Mouse (Mus musculus): ENCODE data around the gene Arpc3. TPM values are rescaled to one million over a fixed set of nuclear protein-coding genes. Genes with fewer than 3 reads are reported as not detected.

Arpc3 gene
- 100 to 1,000 TPM; 394 to 533 TPM for polyA plus RNA-seq (2017; shearing (Covaris generic))

DNA sequence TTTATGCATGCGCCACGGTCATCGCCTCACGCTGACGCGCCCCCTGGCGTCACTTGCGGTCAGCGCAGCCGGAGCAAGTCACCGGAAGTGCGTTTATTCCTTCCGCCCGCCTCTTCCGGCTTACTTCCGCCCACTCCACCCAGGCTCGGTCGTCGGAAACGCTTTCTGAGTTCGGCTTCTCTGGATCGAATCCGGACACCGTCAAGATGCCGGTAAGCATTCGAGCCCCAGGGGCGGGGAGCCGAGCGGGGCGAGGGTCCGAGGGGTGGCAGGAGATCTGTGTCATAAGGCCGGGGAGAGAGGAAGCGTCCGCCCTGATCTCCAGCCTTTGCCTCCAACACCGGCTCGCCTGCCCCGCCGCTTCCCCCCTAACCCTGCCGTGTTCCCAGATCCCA is at the start of gene Arpc3:
Gene Arpc3, plus strand, starts transcription at position 93 of the 395 bp plus-strand sequence.
- peak; percentile 90 for ATAC-seq

- ATAC-seq, result no peak
Measured at GRCm38 (mm10) chr5:122342874-122343273, 48.8 kb upstream of the Arpc3 start.

DNA sequence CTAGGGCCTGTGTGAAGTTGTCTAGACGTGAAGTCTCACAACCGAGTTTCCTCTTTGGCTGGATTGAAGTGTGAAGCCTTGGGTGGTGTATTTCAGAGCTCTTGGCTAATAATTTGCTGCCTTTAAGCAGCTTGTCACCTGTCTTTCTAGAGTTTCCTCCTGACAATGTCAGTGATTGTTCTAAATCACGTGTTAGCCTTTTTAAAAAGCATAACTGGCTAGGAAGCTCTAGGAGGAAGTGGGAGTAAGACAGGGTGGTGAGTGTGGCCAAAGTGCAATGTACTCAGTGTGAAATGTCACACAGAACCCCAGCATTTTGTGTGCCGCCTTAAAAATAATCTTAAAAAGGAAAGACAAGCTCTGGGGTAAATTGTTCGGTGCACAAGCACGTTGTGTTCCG is 47.9 kb upstream of the Arpc3 start:
- no peak for ATAC-seq

DNA sequence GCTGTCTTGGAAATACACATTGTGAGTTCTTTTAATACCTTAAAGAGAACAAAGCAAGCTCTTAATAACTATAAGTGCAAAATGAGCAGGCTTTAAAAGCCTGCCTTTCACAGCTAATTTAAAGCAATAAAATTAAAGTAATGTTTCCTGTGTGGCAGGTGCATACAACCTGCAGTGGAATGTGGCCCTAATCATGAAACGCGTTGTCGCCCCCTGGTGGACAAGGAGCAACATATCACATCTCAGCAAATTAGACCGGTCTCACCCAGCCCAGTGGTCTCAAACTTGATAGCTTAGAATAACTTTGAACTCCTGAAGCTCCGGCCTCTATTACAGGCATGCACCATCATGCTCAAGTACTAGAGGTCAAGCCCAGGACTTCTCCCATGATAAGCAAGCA is 47.4 kb upstream of the Arpc3 start:
- ATAC-seq, result peak; percentile 80

DNA sequence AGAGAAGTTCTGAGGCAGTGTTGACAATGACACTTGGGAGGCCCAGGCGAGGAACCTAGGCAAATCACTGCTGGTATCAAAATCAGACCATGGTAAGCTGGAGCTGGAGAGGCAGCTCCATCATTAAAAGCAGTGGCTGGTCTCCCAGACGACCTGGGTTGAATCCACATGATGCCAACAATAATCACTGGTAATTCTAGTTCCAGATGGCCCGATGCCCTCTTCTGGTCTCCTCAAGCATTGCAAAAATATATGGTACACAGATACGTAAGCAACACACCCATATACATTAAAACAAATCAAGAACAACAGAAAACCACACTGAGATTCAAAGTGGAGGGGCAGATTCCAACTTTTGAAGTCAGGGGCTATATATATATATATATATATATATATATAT is 45.9 kb upstream of the Arpc3 start:
- ATAC-seq, result no peak

GRCm38 (mm10) chr5:122353807-122354491 is 37.7 kb upstream of the Arpc3 start, which contains the start of the genes Rad9b and Vps29:
Gene Rad9b, minus strand, starts transcription at chr5:122354233.
Gene Vps29, plus strand, starts transcription at chr5:122354369.
- ATAC-seq, result peak; percentile 96

DNA sequence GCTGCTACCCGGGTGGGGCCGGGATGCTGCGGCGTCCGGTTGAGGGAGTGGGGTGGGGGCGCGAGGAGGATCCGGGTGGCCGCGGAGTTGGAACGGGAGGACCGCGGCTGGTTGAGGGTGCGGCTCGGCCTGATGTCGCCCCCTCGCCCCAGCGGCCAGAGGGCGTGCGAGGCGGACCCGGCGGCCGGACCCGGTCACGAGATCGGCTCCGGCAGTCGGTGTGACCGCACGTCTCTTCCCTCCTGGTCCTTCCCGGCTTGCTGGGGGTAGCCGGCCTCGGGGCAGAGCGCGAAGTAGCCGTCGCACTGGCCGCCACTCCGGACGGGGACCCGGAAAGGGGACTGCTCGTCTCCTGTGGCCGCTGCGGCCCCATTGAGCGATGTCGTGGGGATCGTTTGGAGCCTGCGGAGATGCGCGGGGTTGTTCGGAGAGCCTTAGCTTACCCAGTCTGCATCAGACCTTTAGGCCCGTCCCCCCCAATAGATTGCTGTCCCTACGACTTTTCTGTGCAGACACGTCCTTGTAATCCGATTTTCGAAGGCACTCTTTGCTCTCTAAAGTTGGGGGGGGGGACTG is 37.1 kb upstream of the Arpc3 start:
- no peak for ATAC-seq

DNA sequence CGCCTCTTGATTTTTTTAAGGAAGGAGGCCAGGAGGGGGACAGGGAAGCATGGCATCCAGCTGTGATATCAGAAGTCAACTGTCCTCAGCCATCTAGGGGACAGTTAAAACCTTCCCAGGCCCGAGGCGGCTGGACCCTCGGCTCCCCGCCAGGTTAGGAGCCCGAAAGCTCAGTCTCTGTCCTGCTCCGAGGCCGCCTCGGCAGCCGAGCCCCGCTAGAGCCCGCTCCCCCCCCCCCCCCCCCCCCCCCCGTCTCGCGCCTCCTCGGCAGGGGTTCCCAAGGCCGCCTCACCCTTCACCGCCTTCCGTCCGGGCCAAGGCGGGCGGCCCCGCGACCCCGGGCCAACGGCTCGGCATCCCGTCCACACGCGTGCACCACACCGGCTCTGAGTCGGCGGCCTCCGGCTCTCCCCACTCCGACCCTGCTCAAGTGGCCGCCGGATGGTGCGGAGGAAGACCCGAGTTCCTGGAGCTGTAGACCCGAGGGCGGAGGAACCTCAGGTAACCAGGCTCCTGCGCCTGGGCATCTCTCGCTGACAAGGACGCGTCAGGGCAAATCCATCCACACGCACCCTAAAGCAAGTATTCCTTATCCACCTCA is 20.0 kb upstream of the Arpc3 start, which contains the start of gene Gpn3:
Gene Gpn3, plus strand, starts transcription at position 286 of the 601 bp plus-strand sequence.
- peak; percentile 44 for ATAC-seq

- peak; percentile 87 for ATAC-seq
Measured at GRCm38 (mm10) chr5:122372192-122372769, 19.4 kb upstream of the Arpc3 start, which contains the start of gene Fam216a. Gene Fam216a, minus strand, starts transcription at chr5:122372364.

DNA sequence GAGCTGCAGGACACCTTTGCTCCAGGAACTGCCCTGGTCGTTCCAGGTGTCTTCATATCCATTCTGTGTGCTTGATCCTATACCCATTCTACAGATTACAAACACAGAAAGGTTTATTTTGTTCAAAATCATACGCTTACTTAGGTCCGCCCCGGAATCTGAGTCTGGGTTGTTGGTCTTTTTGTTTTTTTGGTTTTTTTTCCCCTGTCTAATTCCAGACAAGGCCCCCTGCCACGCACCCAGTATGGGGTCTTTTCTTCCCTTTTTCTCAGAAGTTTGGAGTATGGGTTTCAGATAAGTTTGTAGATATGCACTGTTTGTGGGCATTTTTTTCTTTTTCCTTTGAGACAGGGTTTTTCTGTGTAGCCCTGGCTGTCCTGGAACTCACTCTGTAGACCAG is 18.8 kb upstream of the Arpc3 start:
- ATAC-seq, result no peak

DNA sequence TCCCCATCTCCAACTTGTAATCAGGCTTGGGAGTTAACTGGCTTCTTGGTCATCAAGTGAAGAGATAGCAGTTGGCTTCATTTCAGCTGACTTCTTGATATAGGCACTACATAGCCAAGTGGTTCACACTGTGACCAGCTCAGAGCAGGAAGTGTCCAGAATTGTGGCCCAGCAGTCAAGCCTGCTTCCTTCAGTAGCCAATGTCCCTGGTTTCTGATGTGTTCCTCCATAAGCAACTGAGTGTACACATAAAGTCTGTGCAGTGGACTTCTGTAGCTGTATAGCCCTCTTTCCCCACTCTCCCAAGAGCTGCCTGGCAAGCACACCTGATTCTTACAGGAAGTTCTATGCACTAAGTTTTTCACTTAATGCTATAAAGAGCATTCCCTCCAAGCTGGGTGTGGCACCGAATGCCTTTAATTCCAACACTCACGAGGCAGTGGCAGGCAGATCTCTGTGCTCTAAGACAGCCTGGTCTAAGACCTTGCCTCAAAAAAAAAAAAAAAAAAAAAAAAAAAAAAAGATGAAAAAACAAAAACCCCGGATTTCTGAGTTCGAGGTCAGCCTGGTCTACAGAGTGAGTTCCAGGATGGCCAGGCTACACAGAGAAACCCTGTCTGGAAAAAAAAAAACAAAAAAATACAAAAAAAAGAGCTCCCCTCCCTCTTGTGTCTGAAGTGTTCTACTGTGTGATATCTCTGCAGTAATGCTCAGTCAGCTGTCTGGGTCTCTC is 14.4 kb upstream of the Arpc3 start:
- ATAC-seq, result no peak

- no peak for ATAC-seq
Measured at GRCm38 (mm10) chr5:122378171-122378570, 13.5 kb upstream of the Arpc3 start.

DNA sequence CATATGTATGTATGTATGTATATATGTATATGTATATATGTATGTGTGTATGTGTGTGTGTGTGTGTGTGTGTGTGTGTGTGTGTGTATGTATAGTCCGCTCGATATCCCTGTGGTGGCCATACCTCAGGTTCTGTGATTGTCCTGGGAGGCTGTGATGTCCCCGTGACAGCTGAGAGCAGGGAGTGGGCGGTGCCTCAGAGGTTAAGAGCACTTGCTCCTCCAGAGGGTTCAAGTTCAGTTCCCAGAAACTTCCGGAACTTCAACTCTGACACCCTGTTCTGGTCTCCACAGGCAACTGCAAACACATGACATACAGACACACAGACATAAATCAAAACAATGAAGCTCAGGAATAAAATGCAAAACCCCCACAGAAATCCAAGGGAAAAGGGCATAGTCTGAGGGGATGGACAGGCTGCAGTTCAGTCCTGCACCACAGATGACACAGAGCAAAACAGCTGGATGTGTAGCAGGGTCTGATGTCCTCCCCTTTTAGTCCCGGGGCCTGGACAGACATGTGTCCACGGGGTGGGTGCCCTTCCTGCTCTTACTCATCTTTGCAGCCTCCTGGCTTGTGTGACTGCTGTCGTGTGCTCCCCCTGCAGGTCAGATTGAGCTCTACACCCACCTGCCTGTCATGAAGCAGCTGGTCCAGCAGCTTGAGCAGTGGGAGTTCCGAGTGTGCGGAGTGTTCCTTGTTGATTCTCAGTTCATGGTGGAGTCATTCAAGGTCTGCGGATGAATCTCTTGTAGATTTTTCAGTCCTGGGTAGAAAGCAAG is 12.1 kb upstream of the Arpc3 start:
- peak; percentile 91 for ATAC-seq

DNA sequence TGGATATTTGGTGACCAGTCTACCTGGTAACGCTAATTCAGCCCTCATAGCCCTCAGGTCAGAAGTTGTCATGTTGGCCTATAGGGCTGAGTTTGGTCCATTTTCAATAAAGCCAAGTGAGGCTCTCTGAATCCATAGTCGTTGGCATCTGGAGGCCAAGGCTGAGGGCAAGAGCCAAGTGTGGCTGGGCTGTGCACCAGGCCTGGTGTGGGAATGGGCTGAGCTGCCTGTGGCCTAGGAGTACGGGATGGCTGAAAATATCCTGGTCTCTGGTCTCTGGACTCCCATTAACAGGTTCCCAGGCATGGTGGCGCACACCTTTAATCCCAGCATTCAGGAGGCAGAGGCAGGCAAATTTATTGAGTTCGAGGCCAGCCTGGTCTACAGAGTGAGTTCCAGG is 1.7 kb upstream of the Arpc3 start:
- ATAC-seq, result no peak

DNA sequence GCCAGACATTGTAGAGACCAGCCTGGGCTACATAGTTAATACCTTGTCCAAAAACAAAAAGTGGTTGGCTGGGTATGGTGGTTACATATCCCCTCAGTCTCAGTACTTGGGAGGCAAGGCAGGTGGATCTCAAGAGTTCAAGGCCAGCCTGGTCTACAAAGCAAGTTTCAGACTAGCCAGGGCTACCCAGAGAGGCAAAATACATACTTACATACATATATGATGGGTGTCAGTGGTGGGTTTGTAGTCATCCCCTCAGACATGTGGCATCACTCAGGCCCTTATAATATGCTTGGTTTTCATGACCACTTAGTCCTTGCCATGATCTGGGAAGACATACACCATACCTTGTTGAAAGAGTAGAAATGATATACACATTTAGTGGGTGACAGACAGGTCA is 1.0 kb upstream of the Arpc3 start:
- ATAC-seq, result no peak

DNA sequence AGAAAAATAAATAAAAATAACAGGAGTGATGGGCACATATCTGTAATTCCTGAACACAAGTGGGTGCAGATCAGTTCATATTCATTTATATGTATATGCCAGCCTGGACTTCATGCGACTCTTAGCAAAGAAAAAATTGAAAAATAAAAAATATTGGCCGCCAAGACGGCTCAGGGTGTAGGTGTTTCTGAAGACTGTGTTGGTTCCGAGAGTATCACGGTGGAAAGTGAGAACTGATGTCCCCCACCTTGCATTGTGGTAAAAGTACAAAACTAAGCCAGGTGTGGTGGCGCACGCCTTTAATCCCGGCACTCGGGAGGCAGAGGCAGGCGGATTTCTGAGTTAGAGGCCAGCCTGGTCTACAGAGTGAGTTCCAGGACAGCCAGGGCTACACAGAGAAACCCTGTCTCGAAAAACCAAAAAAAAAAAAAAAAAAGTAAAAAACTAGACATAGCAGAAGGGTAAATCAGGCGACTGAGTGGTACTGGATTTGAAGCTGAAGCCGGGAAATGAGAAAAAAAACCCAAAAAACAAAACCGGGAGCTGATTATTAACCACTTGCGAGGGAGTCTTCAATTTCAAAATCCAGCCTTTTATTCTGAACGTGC is 396 bp upstream of the Arpc3 start:
- ATAC-seq, result no peak

GRCm38 (mm10) chr5:122392227-122393004 is 738 bp downstream of the Arpc3 start:
- ATAC-seq, result peak; percentile 27

DNA sequence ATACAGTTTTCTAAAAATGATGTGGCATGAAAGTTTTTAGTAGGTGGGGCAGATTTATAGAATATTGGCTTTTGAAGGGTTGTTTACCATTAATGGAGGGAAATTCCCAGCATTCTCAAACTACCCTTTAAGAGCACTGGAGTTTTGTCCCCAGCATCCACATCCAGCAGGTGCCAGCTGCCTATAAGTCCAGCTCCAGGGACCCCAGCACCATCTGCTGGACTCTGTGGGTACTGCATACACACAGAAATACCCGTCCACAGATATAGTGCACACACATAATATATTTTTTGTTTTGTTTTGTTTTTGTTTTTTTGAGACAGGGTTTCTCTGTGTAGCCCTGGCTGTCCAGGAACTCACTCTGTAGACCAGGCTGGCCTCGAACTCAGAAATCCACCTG is 2.2 kb downstream of the Arpc3 start:
- peak; percentile 51 for ATAC-seq

GRCm38 (mm10) chr5:122396791-122397190 is 5.1 kb downstream of the Arpc3 start:
- no peak for ATAC-seq

DNA sequence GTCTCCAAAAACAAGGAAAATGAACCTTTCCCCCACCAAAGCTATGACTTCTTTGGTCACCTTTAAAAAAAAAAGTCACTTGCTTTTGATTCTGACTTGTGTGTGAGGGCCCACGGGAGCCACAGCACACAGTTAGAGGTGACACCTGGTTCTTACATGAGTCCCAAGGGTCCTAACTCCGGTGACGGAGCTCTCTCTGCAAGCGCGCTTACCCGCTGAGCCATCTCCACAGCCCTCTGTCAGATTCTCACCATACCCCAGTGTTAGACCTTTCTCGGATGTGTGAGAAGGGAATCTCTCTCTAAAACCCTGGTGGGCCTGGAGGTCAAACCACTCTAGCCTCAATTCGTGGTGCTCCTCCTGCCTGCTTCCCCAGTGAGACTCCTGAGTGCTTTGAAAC is 5.8 kb downstream of the Arpc3 start:
- ATAC-seq, result no peak

DNA sequence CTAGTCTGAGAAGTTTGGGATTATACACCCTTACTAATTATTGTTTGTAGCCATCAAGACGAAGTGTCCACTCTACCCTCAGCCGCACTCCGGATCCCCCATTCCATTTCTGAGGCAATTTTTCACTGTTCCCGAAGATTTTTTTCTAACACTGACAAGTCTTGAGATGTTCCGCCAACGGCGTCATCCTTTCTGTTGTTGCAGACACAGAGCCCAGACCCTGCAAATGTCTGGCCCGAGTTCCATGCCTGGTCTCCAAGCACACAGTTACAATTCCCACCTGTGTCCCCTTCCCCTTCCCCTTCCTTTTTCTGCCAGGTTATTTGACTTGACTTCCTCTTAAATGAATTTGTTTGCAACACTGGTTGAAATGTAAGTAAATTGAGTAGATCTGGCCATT is 8.2 kb downstream of the Arpc3 start:
- no peak for ATAC-seq
